Mouse (Mus musculus): ENCODE data around the gene Cfap221. TPM values are rescaled to one million over a fixed set of nuclear protein-coding genes. Genes with fewer than 3 reads are reported as not detected.

The Cfap221 gene
- polyA plus RNA-seq, 1 experiment from 2014 or later: 0.08 TPM

GRCm38 (mm10) chr1:119929715-119930114 is 67.3 kb downstream of the Cfap221 start:
- H3K4me1 ChIP-seq (ENCODE audit: control insufficient read depth, insufficient read depth, low read length): no peaks in the 10 kb centered on the region
- no peaks in the 10 kb centered on the region for H3K27me3 ChIP-seq (ENCODE audit: control insufficient read depth, insufficient read depth, low read length)
- no peak overlapping the region for H3K4me3 ChIP-seq (ENCODE audit: low read depth, low read length)
- ATAC-seq (ENCODE audit: low FRiP score): no peak
- DNase-seq (ENCODE audit: low spot score, missing footprints): no peak
- peaks cover 2% of the 10 kb centered on the region; the same call in 1 of the 2 replicates for H3K9me3 ChIP-seq (ENCODE audit: control insufficient read depth, low read length)
- 63% methylated on average over 1 of the region's 1 CpGs for WGBS
- no peaks in the 10 kb centered on the region for H3K36me3 ChIP-seq (ENCODE audit: control insufficient read depth, insufficient read depth, low read length)
- no peak overlapping the region for H3K9ac ChIP-seq (ENCODE audit: low read length)
- H3K4me2 ChIP-seq: no peak overlapping the region
- no peak overlapping the region for H3K27ac ChIP-seq (ENCODE audit: low read depth, low read length)

GRCm38 (mm10) chr1:119919299-119919698 is 77.7 kb downstream of the Cfap221 start:
- no peaks in the 10 kb centered on the region for H3K9me3 ChIP-seq (ENCODE audit: control insufficient read depth, low read length)
- WGBS: 55% methylated on average over 4 of the region's 4 CpGs
- H3K4me2 ChIP-seq: no peak overlapping the region
- H3K4me3 ChIP-seq (ENCODE audit: low read depth, low read length): no peak overlapping the region
- H3K4me1 ChIP-seq (ENCODE audit: control insufficient read depth, insufficient read depth, low read length): no peaks in the 10 kb centered on the region
- H3K27me3 ChIP-seq (ENCODE audit: control insufficient read depth, insufficient read depth, low read length): no peaks in the 10 kb centered on the region
- no peak overlapping the region for H3K27ac ChIP-seq (ENCODE audit: low read depth, low read length)
- ATAC-seq (ENCODE audit: low FRiP score) (no peak), DNase-seq (ENCODE audit: low spot score, missing footprints) (no peak)
- no peak overlapping the region for H3K9ac ChIP-seq (ENCODE audit: low read length)
- no peaks in the 10 kb centered on the region for H3K36me3 ChIP-seq (ENCODE audit: control insufficient read depth, insufficient read depth, low read length)

GRCm38 (mm10) chr1:119916823-119917371 is 80.1 kb downstream of the Cfap221 start:
- Histone ChIP-seq H3K4me1 (ENCODE audit: control insufficient read depth, insufficient read depth, low read length) (0 out of 2 replicates have a peak, but pooled peaks cover 4% of the 10 kb centered on the region), H3K4me2 (no peak overlapping the region), H3K36me3 (ENCODE audit: control insufficient read depth, insufficient read depth, low read length) (no peaks in the 10 kb centered on the region), H3K27me3 (ENCODE audit: control insufficient read depth, insufficient read depth, low read length) (no peaks in the 10 kb centered on the region), H3K9ac (ENCODE audit: low read length) (no peak overlapping the region), H3K4me3 (ENCODE audit: low read depth, low read length) (no peak overlapping the region), H3K27ac (ENCODE audit: low read depth, low read length) (no peak overlapping the region), H3K9me3 (ENCODE audit: control insufficient read depth, low read length) (no peaks in the 10 kb centered on the region)
- 88% methylated on average over 5 of the region's 5 CpGs for WGBS
- ATAC-seq (ENCODE audit: low FRiP score) (no peak), DNase-seq (ENCODE audit: low spot score, missing footprints) (peak; percentile 71)

- 12% methylated on average over 42 of the region's 42 CpGs for WGBS
- Histone ChIP-seq H3K9me3 (ENCODE audit: control insufficient read depth, low read length) (no peaks in the 10 kb centered on the region), H3K27me3 (ENCODE audit: control insufficient read depth, insufficient read depth, low read length) (no peaks in the 10 kb centered on the region), H3K4me1 (ENCODE audit: control insufficient read depth, insufficient read depth, low read length) (0 out of 2 replicates have a peak, but pooled peaks cover 4% of the 10 kb centered on the region), H3K4me2 (peak within 1 kb of the TSS; percentile 54), H3K27ac (ENCODE audit: low read depth, low read length) (no peak within 1 kb of the TSS), H3K9ac (ENCODE audit: low read length) (peak within 1 kb of the TSS; percentile 57), H3K36me3 (ENCODE audit: control insufficient read depth, insufficient read depth, low read length) (peaks cover 5% of the 10 kb centered on the region; the same call in 1 of the 2 replicates), H3K4me3 (ENCODE audit: low read depth, low read length) (peak within 1 kb of the TSS; percentile 40)
- peak; percentile 98 for ATAC-seq (ENCODE audit: low FRiP score)
- peak; percentile 100 for DNase-seq (ENCODE audit: low spot score, missing footprints)
Measured at GRCm38 (mm10) chr1:119912953-119913814, 83.8 kb downstream of the Cfap221 start, which contains the start of gene Tmem177. TSS of gene Tmem177 (minus strand) at chr1:119913208.

GRCm38 (mm10) chr1:119907206-119907748 is 89.8 kb downstream of the Cfap221 start:
- 75% methylated on average over 2 of the region's 2 CpGs for WGBS
- Histone ChIP-seq H3K27me3 (ENCODE audit: control insufficient read depth, insufficient read depth, low read length) (no peaks in the 10 kb centered on the region), H3K4me2 (no peak overlapping the region), H3K27ac (ENCODE audit: low read depth, low read length) (no peak overlapping the region), H3K4me3 (ENCODE audit: low read depth, low read length) (no peak overlapping the region), H3K4me1 (ENCODE audit: control insufficient read depth, insufficient read depth, low read length) (peaks cover 8% of the 10 kb centered on the region; the same call in 1 of the 2 replicates), H3K9ac (ENCODE audit: low read length) (no peak overlapping the region), H3K9me3 (ENCODE audit: control insufficient read depth, low read length) (no peaks in the 10 kb centered on the region), H3K36me3 (ENCODE audit: control insufficient read depth, insufficient read depth, low read length) (peaks cover 5% of the 10 kb centered on the region; the same call in 1 of the 2 replicates)
- DNase-seq (ENCODE audit: low spot score, missing footprints) (peak; percentile 66), ATAC-seq (ENCODE audit: low FRiP score) (no peak)

GRCm38 (mm10) chr1:119903231-119903620 is 93.8 kb downstream of the Cfap221 start:
- 75% methylated on average over 6 of the region's 6 CpGs for WGBS
- H3K27ac ChIP-seq (ENCODE audit: low read depth, low read length): peak overlapping the region; percentile 42; the same call in 1 of the 2 replicates
- no peak overlapping the region for H3K9ac ChIP-seq (ENCODE audit: low read length)

GRCm38 (mm10) chr1:119902551-119903230 is 94.3 kb downstream of the Cfap221 start:
- H3K9me3 ChIP-seq (ENCODE audit: control insufficient read depth, low read length): no peaks in the 10 kb centered on the region
- WGBS: 47% methylated on average over 8 of the region's 8 CpGs

More at GRCm38 (mm10) chr1:119903231-119903620, 93.8 kb downstream of the Cfap221 start:
- H3K36me3 ChIP-seq (ENCODE audit: control insufficient read depth, insufficient read depth, low read length): no peaks in the 10 kb centered on the region
- no peak for ATAC-seq (ENCODE audit: low FRiP score)
- no peak overlapping the region for H3K4me2 ChIP-seq
- DNase-seq (ENCODE audit: low spot score, missing footprints): no peak
- peaks cover 14% of the 10 kb centered on the region; the same call in 1 of the 2 replicates for H3K4me1 ChIP-seq (ENCODE audit: control insufficient read depth, insufficient read depth, low read length)
- H3K4me3 ChIP-seq (ENCODE audit: low read depth, low read length): no peak overlapping the region
- no peaks in the 10 kb centered on the region for H3K9me3 ChIP-seq (ENCODE audit: control insufficient read depth, low read length)
- H3K27me3 ChIP-seq (ENCODE audit: control insufficient read depth, insufficient read depth, low read length): no peaks in the 10 kb centered on the region

GRCm38 (mm10) chr1:119899195-119900123 is 97.6 kb downstream of the Cfap221 start:
- Histone ChIP-seq H3K9ac (ENCODE audit: low read length) (no peak overlapping the region), H3K27ac (ENCODE audit: low read depth, low read length) (no peak overlapping the region), H3K4me1 (ENCODE audit: control insufficient read depth, insufficient read depth, low read length) (peaks cover 14% of the 10 kb centered on the region; the same call in 1 of the 2 replicates), H3K36me3 (ENCODE audit: control insufficient read depth, insufficient read depth, low read length) (no peaks in the 10 kb centered on the region), H3K9me3 (ENCODE audit: control insufficient read depth, low read length) (no peaks in the 10 kb centered on the region), H3K27me3 (ENCODE audit: control insufficient read depth, insufficient read depth, low read length) (no peaks in the 10 kb centered on the region), H3K4me2 (no peak overlapping the region), H3K4me3 (ENCODE audit: low read depth, low read length) (no peak overlapping the region)
- DNase-seq (ENCODE audit: low spot score, missing footprints) (peak; percentile 68), ATAC-seq (ENCODE audit: low FRiP score) (peak; percentile 45; the same call in 1 of the 2 replicates)
- 85% methylated on average over 11 of the region's 11 CpGs for WGBS

More at GRCm38 (mm10) chr1:119902551-119903230, 94.3 kb downstream of the Cfap221 start:
- DNase-seq (ENCODE audit: low spot score, missing footprints): peak; percentile 91
- Histone ChIP-seq H3K4me2 (no peak overlapping the region), H3K27ac (ENCODE audit: low read depth, low read length) (peak overlapping the region; percentile 42; the same call in 1 of the 2 replicates), H3K36me3 (ENCODE audit: control insufficient read depth, insufficient read depth, low read length) (no peaks in the 10 kb centered on the region), H3K4me3 (ENCODE audit: low read depth, low read length) (no peak overlapping the region), H3K4me1 (ENCODE audit: control insufficient read depth, insufficient read depth, low read length) (peaks cover 14% of the 10 kb centered on the region; the same call in 1 of the 2 replicates), H3K27me3 (ENCODE audit: control insufficient read depth, insufficient read depth, low read length) (no peaks in the 10 kb centered on the region), H3K9ac (ENCODE audit: low read length) (no peak overlapping the region; the same call in 1 of the 2 replicates)
- ATAC-seq (ENCODE audit: low FRiP score): peak; percentile 87
